13 mouse cellular contexts compared by ENCODE assay signal in genomic region chr19:28623726-28624125, GRCm38 (mm10). TPM values are rescaled to one million over a fixed set of nuclear protein-coding genes. Genes with fewer than 3 reads are reported as not detected.
DNase-seq lines count a peak whose midpoint lies in the region; ATAC-seq lines count a peak whose summit lies in the region.
"Had no signal": no experiment of that assay in that cellular context is flagged by ENCODE, and none has a peak within 500 bp of the region (broad histone marks: within the 10 kb centered on the region; RNA-seq: fewer than 3 reads in every experiment).

No protein-coding gene starts in this region.

- H3K4me3 ChIP-seq in midbrain, embryonic 10.5 days: no peak overlapping the region
- H3K4me3 ChIP-seq in neural tube, embryonic 15.5 days (replicated peaks): no peak overlapping the region
- H3K4me3 ChIP-seq: embryonic facial prominence, embryonic 12.5 days; limb, embryonic 10.5 days; lung, embryonic 15.5 days had no signal

- no peaks in the 10 kb centered on the region for H3K36me3 ChIP-seq in midbrain, embryonic 10.5 days
- H3K36me3 ChIP-seq in neural tube, embryonic 15.5 days: no peaks in the 10 kb centered on the region
- H3K36me3 ChIP-seq: embryonic facial prominence, embryonic 12.5 days; limb, embryonic 10.5 days; lung, embryonic 15.5 days had no signal

- no peak overlapping the region for H3K27ac ChIP-seq in midbrain, embryonic 10.5 days (replicated peaks)
- H3K27ac ChIP-seq in neural tube, embryonic 15.5 days (replicated peaks): no peak overlapping the region
- H3K27ac ChIP-seq: embryonic facial prominence, embryonic 12.5 days; limb, embryonic 10.5 days; lung, embryonic 15.5 days had no signal

- peak; percentile 37 for DNase-seq in kidney, adult 18-20 months
- no peak for DNase-seq in kidney, postnatal 14 days
- peak; percentile 59 for DNase-seq in 3134 (ENCODE audit: extremely low read depth, insufficient read length, low spot score)
- peak; percentile 90 for DNase-seq in adrenal gland, adult 2 months
- DNase-seq in heart, adult 8-10 months (ENCODE audit: low spot score): peak; percentile 61
- DNase-seq in midbrain, embryonic 10.5 days (ENCODE audit: low spot score): no peak
- DNase-seq in thymus, postnatal 0 days (ENCODE audit: low spot score): no peak
- DNase-seq: cerebellum, adult 8-10 months had no signal

- H3K4me2 ChIP-seq in neural tube, embryonic 15.5 days: no peak overlapping the region
- H3K4me2 ChIP-seq: embryonic facial prominence, embryonic 12.5 days; lung, embryonic 15.5 days had no signal

- H3K4me1 ChIP-seq in midbrain, embryonic 10.5 days: 0 out of 2 replicates have a peak, but pooled peaks cover 3% of the 10 kb centered on the region
- no peaks in the 10 kb centered on the region; the same call in 1 of the 2 replicates for H3K4me1 ChIP-seq in neural tube, embryonic 15.5 days
- H3K4me1 ChIP-seq: embryonic facial prominence, embryonic 12.5 days; limb, embryonic 10.5 days; lung, embryonic 15.5 days had no signal

- H3K27me3 ChIP-seq in midbrain, embryonic 10.5 days (ENCODE audit: low read depth, poor library complexity, severe bottlenecking): peaks cover 19% of the 10 kb centered on the region
- H3K27me3 ChIP-seq in neural tube, embryonic 15.5 days (replicated peaks): no peaks in the 10 kb centered on the region
- H3K27me3 ChIP-seq: embryonic facial prominence, embryonic 12.5 days; lung, embryonic 15.5 days had no signal

- ATAC-seq in neural tube, embryonic 15.5 days (ENCODE audit: low FRiP score): no peak
- ATAC-seq: intestine, postnatal 0 days had no signal

- no peak overlapping the region for H3K9ac ChIP-seq in neural tube, embryonic 15.5 days (replicated peaks)
- H3K9ac ChIP-seq: embryonic facial prominence, embryonic 12.5 days; lung, embryonic 15.5 days had no signal

- H3K9me3 ChIP-seq in midbrain, embryonic 10.5 days (replicated peaks): no peaks in the 10 kb centered on the region
- H3K9me3 ChIP-seq in neural tube, embryonic 15.5 days (replicated peaks): no peaks in the 10 kb centered on the region
- H3K9me3 ChIP-seq: embryonic facial prominence, embryonic 12.5 days; limb, embryonic 10.5 days; lung, embryonic 15.5 days had no signal

- WGBS in midbrain, embryonic 10.5 days: 90% methylated on average over 10 of the region's 10 CpGs
- 84% methylated on average over 10 of the region's 10 CpGs for WGBS in neural tube, embryonic 15.5 days

RNA-seq across cellular contexts. Expression of gene Glis3, which starts 56.2 kb away (rescaled TPM):
- 10 to 100 TPM in 1 of 2 experiments, 1 to 10 TPM in 1; 9.3 to 12.4 TPM for total RNA-seq in adrenal gland, adult 2 months (2021)
- polyA plus RNA-seq in adrenal gland, adult 2 months (2012; rRNA removed): 3.3 and 6.1 TPM in 2 replicates
- total RNA-seq in heart, adult 8-10 months (2022): 1 to 10 TPM in 3 of 4 experiments, under 1 TPM in 1; 0.98 to 1.7 (median 1.5) TPM
- 4.1 and 4.3 TPM in 2 replicates for polyA plus RNA-seq in midbrain, embryonic 10.5 days (2016; fragmentation: Nextera tagmentation; extraction: Ambion mirVana)
- polyA plus RNA-seq in thymus, postnatal 0 days (2015; fragmentation: Nextera tagmentation; extraction: Ambion mirVana): 0.28 and 0.59 TPM in 2 replicates
- polyA plus RNA-seq in neural tube, embryonic 15.5 days (2015; fragmentation: Nextera tagmentation; extraction: Ambion mirVana): 1.8 and 2.5 TPM in 2 replicates

Comparison
In these comparisons a context has a peak if more than half of its experiments do, and no peak if none do; other contexts are left out.
1. DNase-seq: peak in kidney, adult 18-20 months (single experiment), 3134 (single experiment), adrenal gland, adult 2 months (single experiment) and heart, adult 8-10 months (single experiment); none in kidney, postnatal 14 days (single experiment), midbrain, embryonic 10.5 days (single experiment) and thymus, postnatal 0 days (single experiment).